Mouse (Mus musculus): Measurements from ENCODE around the gene Pigl. TPM values are rescaled to one million over a fixed set of nuclear protein-coding genes. Genes with fewer than 3 reads are reported as not detected.

Gene Pigl
- total RNA-seq, 2 experiments from 2014 or later: 2.2 to 2.6 TPM

- intact Hi-C loops (cut with DNase I): no loop called here
- H3K4me3 ChIP-seq: no peak overlapping the region
- DNase-seq: no peak
- H3K27ac ChIP-seq: no peak overlapping the region
- TF ChIP-seq CTCF (IDR thresholded peaks at IDR 0.05): no peak
Measured at GRCm38 (mm10) chr11:62540969-62541368, 82.7 kb downstream of the Pigl start.

- intact Hi-C loops (cut with DNase I): no loop called here
- DNase-seq: no peak
- no peak overlapping the region for H3K4me3 ChIP-seq
- no peak for TF ChIP-seq CTCF (IDR thresholded peaks at IDR 0.05)
- H3K27ac ChIP-seq: no peak overlapping the region
Measured at GRCm38 (mm10) chr11:62541581-62541980, 83.3 kb downstream of the Pigl start.

DNA sequence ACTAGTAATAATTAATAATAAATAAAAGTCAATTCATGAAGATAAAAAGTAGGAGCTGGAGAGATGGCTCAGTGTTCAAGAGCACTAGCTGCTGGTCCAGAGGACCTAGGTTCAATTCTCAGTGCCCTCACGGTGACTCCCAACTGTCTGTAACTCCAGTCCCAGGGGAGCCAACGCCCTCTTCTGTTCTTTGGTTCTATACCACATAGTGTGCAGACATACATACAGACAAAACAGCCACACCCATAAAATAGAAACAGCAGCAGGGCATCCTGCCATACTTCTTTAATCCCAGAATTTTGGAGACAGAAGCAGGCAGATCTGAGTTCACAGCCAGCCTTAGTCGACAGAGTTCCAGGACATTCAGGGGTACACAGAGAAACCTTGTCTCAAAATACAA is 85.7 kb downstream of the Pigl start:
- no peak overlapping the region for H3K4me3 ChIP-seq
- DNase-seq: no peak
- TF ChIP-seq CTCF (IDR thresholded peaks at IDR 0.05): no peak
- no peak overlapping the region for H3K27ac ChIP-seq
- intact Hi-C loops (cut with DNase I): no loop called here

DNA sequence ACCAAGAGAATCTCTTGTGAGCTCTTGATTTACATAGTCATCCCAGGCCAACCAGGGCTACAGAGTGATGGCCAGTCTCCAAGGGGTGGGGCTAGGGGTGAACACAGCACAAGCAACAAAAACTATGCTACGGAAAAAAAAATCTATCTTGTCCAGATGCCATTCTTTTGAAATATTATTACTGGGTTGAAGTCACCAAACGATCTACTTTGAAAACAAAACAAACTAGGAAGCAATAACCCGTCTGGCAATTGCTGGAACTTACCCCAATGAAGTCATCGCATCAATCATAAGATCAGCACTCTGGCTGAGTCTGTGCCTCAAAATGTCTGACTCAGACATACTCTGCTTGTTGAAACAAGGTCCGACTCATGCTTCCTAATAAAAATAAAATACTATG is 91.5 kb downstream of the Pigl start:
- no peak for TF ChIP-seq CTCF (IDR thresholded peaks at IDR 0.05)
- peak overlapping the region; percentile 96 for H3K4me3 ChIP-seq
- peak overlapping the region; percentile 98 for H3K27ac ChIP-seq
- peak; percentile 89 for DNase-seq
- intact Hi-C loops (cut with DNase I): loop anchor here (2.0 kb wide), 1 partner anchor 93 kb away; no protein-coding TSS in a partner anchor

GRCm38 (mm10) chr11:62550227-62550685 is 92.0 kb downstream of the Pigl start:
- no peak for TF ChIP-seq CTCF (IDR thresholded peaks at IDR 0.05)
- peak; percentile 57 for DNase-seq
- peak overlapping the region; percentile 98 for H3K27ac ChIP-seq
- intact Hi-C loops (cut with DNase I): loop anchor here (2.0 kb wide), 1 partner anchor 93 kb away; no protein-coding TSS in a partner anchor
- peak overlapping the region; percentile 96 for H3K4me3 ChIP-seq

DNA sequence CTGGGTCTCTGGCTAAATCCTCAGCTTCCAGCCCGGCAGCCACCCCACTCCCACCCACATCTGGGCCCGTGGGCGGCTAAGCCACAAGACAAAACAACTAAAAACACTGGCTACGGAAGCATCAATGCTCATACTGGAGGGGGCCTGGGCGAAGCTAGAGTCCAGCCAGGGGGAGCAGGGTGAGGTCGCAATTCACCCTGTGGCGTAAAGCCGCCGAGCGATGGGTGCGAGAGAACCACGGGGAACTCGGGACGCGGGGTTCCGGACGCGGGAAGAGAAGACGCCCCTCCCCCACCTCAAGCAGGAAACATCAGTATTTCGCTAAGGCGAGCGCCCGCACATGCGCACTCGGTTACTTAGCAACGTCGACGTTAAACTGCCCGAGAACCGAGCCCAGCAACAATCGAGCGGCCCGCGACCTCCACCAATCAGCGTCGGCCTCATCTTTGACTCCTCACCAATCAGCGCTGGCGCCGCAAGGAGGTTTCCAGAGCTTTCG is 92.5 kb downstream of the Pigl start, which contains the start of gene Ubb:
Gene Ubb (plus strand): TSS at position 445 of the 499 bp plus-strand sequence.
- intact Hi-C loops (cut with DNase I): loop anchor here (2.0 kb wide), 1 partner anchor 94 kb away; no protein-coding TSS in a partner anchor

DNA sequence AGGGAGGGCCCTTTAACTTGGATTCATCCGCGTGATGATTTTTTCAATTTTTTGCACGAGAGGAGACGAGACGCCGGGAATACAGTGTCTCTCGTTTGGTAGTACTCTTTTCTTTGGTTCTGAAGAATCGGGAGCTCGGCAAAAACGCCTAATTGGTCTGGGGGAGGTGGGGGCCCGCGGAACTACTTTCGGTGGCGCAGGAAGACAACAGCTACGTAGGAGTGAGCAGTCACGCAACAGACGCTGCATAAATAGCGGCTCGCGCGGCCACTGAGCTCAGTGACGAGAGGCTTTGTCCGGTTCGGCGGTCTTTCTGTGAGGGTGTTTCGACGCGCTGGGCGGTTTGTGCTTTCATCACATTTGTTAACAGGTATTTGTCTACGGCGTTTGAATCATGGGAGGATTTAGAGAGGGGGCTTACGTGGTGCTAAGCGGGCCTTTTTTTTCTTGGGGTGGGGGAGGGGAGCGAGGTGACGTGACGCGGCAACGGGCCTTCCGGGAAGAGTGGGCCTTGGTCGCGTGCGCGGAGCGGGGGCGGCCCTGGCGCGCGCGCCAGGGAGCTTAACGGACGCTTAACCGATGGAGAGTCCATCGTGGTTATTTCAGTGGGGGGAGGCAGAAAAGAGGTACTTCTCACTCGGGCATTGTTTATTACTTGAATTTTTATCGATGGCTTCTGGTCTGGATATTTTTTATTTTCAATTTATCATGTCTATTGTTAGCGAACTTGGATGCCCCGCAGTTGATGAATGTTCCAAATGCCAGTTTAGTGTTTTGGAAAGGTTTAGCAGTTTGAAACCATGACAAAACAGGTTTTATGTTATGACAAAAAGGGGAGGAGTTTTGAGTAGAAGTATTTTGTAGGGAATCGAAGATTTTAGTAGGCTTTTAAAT is 93.2 kb downstream of the Pigl start:
- Histone ChIP-seq H3K4me3 (peak overlapping the region; percentile 96), H3K27ac (peak overlapping the region; percentile 98)
- DNase-seq: peak; percentile 95
- TF ChIP-seq CTCF (IDR thresholded peaks at IDR 0.05): no peak
- intact Hi-C loops (cut with DNase I): loop anchor here (2.0 kb wide), 1 partner anchor 95 kb away; no protein-coding TSS in a partner anchor

More for the DNA sequence above, 92.5 kb downstream of the Pigl start, which contains the start of gene Ubb:
- peak within 1 kb of the TSS; percentile 98 for H3K27ac ChIP-seq
- H3K4me3 ChIP-seq: peak within 1 kb of the TSS; percentile 96
- no peak for TF ChIP-seq CTCF (IDR thresholded peaks at IDR 0.05)
- peak; percentile 99 for DNase-seq

GRCm38 (mm10) chr11:62553186-62553585 is 94.9 kb downstream of the Pigl start:
- intact Hi-C loops (cut with DNase I): no loop called here
- TF ChIP-seq CTCF (IDR thresholded peaks at IDR 0.05): no peak
- peak overlapping the region; percentile 72 for H3K27ac ChIP-seq
- no peak for DNase-seq
- peak overlapping the region; percentile 77 for H3K4me3 ChIP-seq

GRCm38 (mm10) chr11:62553633-62554032 is 95.4 kb downstream of the Pigl start:
- Histone ChIP-seq H3K27ac (peak overlapping the region; percentile 72), H3K4me3 (peak overlapping the region; percentile 77)
- DNase-seq: no peak
- TF ChIP-seq CTCF (IDR thresholded peaks at IDR 0.05): no peak
- intact Hi-C loops (cut with DNase I): no loop called here

DNA sequence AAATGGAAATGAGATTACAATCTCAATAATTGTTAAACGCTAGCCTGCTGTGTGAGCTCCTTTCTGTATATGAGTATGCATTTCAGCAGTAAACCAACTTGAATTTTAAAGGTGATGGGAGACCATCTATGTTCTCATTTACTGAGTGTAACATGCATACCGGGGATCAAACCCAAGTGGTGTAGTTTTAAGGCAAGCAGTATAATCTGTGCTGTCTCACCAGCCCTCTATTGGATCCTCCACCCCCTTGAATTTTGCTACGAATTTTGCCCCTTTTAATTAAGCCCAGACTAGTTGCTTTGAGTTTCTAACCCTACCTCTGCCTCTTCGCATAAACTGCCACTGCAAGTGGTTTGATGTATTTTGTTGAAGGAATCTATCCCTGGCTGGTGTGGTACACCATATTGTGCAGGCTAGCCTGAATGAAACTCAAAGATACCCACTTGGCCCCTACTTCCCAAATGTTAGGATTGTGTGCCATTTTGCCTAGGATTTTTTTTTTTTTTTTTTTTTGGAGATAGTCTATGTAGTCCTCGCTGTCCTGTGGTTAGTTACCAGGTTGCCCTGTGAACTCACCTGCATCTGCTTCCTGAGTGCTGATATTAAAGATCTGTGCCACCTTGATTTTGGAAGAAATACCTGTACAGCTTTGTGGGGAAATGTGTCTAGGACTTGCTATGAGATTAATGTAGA is 96.0 kb downstream of the Pigl start:
- peak overlapping the region; percentile 77 for H3K4me3 ChIP-seq
- TF ChIP-seq CTCF (IDR thresholded peaks at IDR 0.05): no peak
- intact Hi-C loops (cut with DNase I): no loop called here
- no peak for DNase-seq
- peak overlapping the region; percentile 72; the same call in 1 of the 2 replicates for H3K27ac ChIP-seq

DNA sequence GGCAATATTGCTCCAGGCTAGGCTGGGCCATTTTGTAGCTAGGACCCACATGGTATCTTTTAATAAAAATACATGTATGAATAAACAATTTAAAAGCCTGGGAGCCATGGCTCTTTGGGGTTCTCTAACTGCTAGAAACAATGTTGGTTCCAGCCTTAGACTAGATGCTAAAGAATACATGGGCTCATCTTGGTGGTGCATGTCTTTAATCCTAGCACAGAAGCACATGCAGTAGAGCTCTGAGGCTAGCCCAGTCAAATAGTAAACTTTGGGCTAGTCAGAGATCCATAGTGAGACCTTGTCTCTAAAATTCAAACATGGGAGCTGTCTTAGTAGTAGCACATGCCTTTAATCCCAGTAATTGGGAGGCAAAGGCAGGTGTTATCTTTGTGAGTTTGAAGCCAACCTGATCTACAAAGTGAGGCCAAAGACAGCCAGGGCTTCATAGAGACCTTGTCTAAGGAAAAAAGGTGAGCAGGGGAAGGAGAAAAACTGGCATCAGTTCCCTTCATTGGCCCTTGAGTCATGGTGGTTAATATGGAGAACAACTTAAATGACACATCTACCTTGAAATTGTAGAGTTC is 96.8 kb downstream of the Pigl start:
- 0 out of 2 replicates have a peak overlapping the region, but pooled peaks have one; percentile 3 for H3K27ac ChIP-seq
- intact Hi-C loops (cut with DNase I): no loop called here
- no peak for TF ChIP-seq CTCF (IDR thresholded peaks at IDR 0.05)
- no peak for DNase-seq
- peak overlapping the region; percentile 77 for H3K4me3 ChIP-seq

- H3K27ac ChIP-seq: peak overlapping the region; percentile 82
- intact Hi-C loops (cut with DNase I): no loop called here
- TF ChIP-seq CTCF (IDR thresholded peaks at IDR 0.05): no peak
- DNase-seq: no peak
- no peak overlapping the region for H3K4me3 ChIP-seq
Measured at GRCm38 (mm10) chr11:62555896-62556412, 97.7 kb downstream of the Pigl start.
